Mouse (Mus musculus) C2C12 (cell line): ENCODE data around the gene Nol11.

Experiments used
- CTCF ChIP-seq: IDR thresholded peaks from one replicate; pipeline ENCODE4 v1.5.1; 2011; ENCODE audit not compliant: control insufficient read depth, insufficient read depth, insufficient read length
- USF1 ChIP-seq: IDR thresholded peaks from one replicate; pipeline ENCODE4 v1.6.1; 2011; ENCODE audit warnings: low read depth, mild to moderate bottlenecking, control low read depth, moderate library complexity

DNA sequence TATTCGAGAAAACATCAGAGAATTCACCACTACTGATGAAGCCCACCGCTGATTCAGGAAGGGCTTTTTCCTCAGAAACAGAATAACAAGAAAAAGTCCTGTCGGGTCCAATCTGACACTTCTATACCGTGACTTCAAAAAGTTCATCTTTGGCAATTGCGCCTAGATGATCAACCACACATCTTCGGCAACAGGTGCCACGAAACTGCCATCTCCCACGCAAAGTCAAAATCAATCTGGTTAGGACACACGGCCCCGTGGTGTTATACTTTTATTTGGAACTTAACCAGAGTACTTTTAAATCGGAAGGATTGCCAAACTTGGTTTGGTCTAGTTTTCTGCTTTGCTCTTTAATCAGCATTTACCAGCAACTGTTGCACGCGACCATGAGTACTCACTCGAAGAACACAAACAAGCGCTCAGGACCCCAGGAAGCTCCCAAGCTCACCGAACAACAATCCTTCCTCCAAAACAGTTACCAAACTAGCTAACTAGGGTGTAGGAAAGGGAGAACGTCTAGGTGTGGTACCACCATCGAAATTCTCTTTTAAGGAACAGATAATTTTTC lies 58.9 kb downstream of the Nol11 start:
- TF ChIP-seq CTCF (no peak), USF1 (no peak)
